Mouse (Mus musculus): ENCODE results near the gene Mrpl33.

Mrpl33 gene

GRCm38 (mm10) chr5:31636636-31637253, 40.0 kb downstream of the Mrpl33 start:
- DNase-seq (ENCODE audit: low spot score in 2 of 2) = no peak

GRCm38 (mm10) chr5:31640542-31640941, 43.8 kb downstream of the Mrpl33 start:
- DNase-seq (ENCODE audit: low spot score in 2 of 2) = no peak

- DNase-seq (ENCODE audit: low spot score in 2 of 2) = no peak
Measured at GRCm38 (mm10) chr5:31642300-31642699, 45.6 kb downstream of the Mrpl33 start.

GRCm38 (mm10) chr5:31644272-31644671, 47.5 kb downstream of the Mrpl33 start:
- no peak for DNase-seq (ENCODE audit: low spot score in 2 of 2)

GRCm38 (mm10) chr5:31644847-31645246, 48.1 kb downstream of the Mrpl33 start:
- DNase-seq (ENCODE audit: low spot score in 2 of 2) = peak in 1 of 2 experiments; percentile 7

- DNase-seq (ENCODE audit: low spot score in 2 of 2) = no peak
Measured at GRCm38 (mm10) chr5:31645798-31646197, 49.1 kb downstream of the Mrpl33 start.

- no peak for DNase-seq (ENCODE audit: low spot score in 2 of 2)
Measured at GRCm38 (mm10) chr5:31646574-31646973, 49.8 kb downstream of the Mrpl33 start.

- no peak for DNase-seq (ENCODE audit: low spot score in 2 of 2)
Measured at GRCm38 (mm10) chr5:31647327-31647726, 50.6 kb downstream of the Mrpl33 start.

GRCm38 (mm10) chr5:31650518-31651288, 54.0 kb downstream of the Mrpl33 start:
- DNase-seq (ENCODE audit: low spot score in 2 of 2) = no peak

GRCm38 (mm10) chr5:31655688-31656190, 59.0 kb downstream of the Mrpl33 start:
- DNase-seq (ENCODE audit: low spot score in 2 of 2) = no peak

GRCm38 (mm10) chr5:31666176-31666575, 69.4 kb downstream of the Mrpl33 start:
- DNase-seq (ENCODE audit: low spot score in 2 of 2) = no peak

- no peak for DNase-seq (ENCODE audit: low spot score in 2 of 2)
Measured at GRCm38 (mm10) chr5:31668325-31668968, 71.7 kb downstream of the Mrpl33 start.

GRCm38 (mm10) chr5:31669984-31670383, 73.2 kb downstream of the Mrpl33 start:
- no peak for DNase-seq (ENCODE audit: low spot score in 2 of 2)

GRCm38 (mm10) chr5:31671137-31671536, 74.4 kb downstream of the Mrpl33 start:
- DNase-seq (ENCODE audit: low spot score in 2 of 2) = no peak

- no peak for DNase-seq (ENCODE audit: low spot score in 2 of 2)
Measured at GRCm38 (mm10) chr5:31673431-31673830, 76.7 kb downstream of the Mrpl33 start.

GRCm38 (mm10) chr5:31678000-31678399, 81.3 kb downstream of the Mrpl33 start:
- DNase-seq (ENCODE audit: low spot score in 2 of 2) = no peak

- no peak for DNase-seq (ENCODE audit: low spot score in 2 of 2)
Measured at GRCm38 (mm10) chr5:31680183-31680582, 83.4 kb downstream of the Mrpl33 start.

GRCm38 (mm10) chr5:31682305-31682704, 85.6 kb downstream of the Mrpl33 start:
- DNase-seq (ENCODE audit: low spot score in 2 of 2) = no peak

GRCm38 (mm10) chr5:31686040-31686439, 89.3 kb downstream of the Mrpl33 start:
- DNase-seq (ENCODE audit: low spot score in 2 of 2) = no peak

GRCm38 (mm10) chr5:31687972-31688371, 91.2 kb downstream of the Mrpl33 start:
- no peak for DNase-seq (ENCODE audit: low spot score in 2 of 2)

- DNase-seq (ENCODE audit: low spot score in 2 of 2) = no peak
Measured at GRCm38 (mm10) chr5:31693191-31693590, 96.5 kb downstream of the Mrpl33 start.

GRCm38 (mm10) chr5:31696971-31697643, 100.4 kb downstream of the Mrpl33 start, which contains the start of gene Rbks:
Gene Rbks (minus strand): TSS chr5:31697627.
- no peak for DNase-seq (ENCODE audit: low spot score in 2 of 2)

Measured in right cerebral cortex, postnatal 36 days (tissue).